Mouse (Mus musculus) subcutaneous adipose tissue, adult 2 months (tissue): Measurements from ENCODE around the gene 4933425L06Rik. TPM values are rescaled to one million over a fixed set of nuclear protein-coding genes. Genes with fewer than 3 reads are reported as not detected.

Experiments used
- polyA plus RNA-seq: library from polyadenylated mRNA; depleted of rRNA; stranded (reverse); fragments of >200 nt; gene quantifications from 2 replicates; pipeline ENCODE4 v1.2.3, GENCODE M21; 2012; ENCODE audit warnings: low replicate concordance; rRNA removed

Gene 4933425L06Rik
- polyA plus RNA-seq = not detected in 2 replicates

GRCm38 (mm10) chr13:105081862-105082261, at the start of gene 4933425L06Rik:
TSS of gene 4933425L06Rik (plus strand) at chr13:105082122.

GRCm38 (mm10) chr13:105054181-105054940, 27.6 kb upstream of the 4933425L06Rik start, which contains the start of gene Rgs7bp:
TSS of gene Rgs7bp (minus strand) at chr13:105054930.

Other genes with a start within 250 kb of the 4933425L06Rik start
- gene Shisal2b, start 218.2 kb upstream of the 4933425L06Rik start, polyA plus RNA-seq = not detected in 2 replicates
- 2.0 and 2.2 TPM in 2 replicates for gene Rgs7bp, start 27.2 kb upstream of the 4933425L06Rik start, polyA plus RNA-seq
- 0.66 and 3.9 TPM in 2 replicates for gene Rnf180, start 212.7 kb downstream of the 4933425L06Rik start, polyA plus RNA-seq